Mouse (Mus musculus) naive thymus-derived CD4-positive, alpha-beta T cell, adult 2 months (primary cell): ENCODE data around the gene Olfr68.
"Not testable (repeated sequence)": the region's sequence is repeated elsewhere in the genome, so short reads cannot be mapped to it uniquely, and the experiment has no call there.

ENCODE experiments used
- DNase-seq: peaks from one replicate; pipeline ENCODE4 v3.0.0-alpha.2; 2011; ENCODE audit warnings: low read depth

Olfr68 gene

GRCm38 (mm10) chr7:103779598-103779997, at the start of gene Olfr68:
TSS of gene Olfr68 (minus strand) at chr7:103779698.
- no peak for DNase-seq

GRCm38 (mm10) chr7:103827808-103828207, 48.3 kb upstream of the Olfr68 start, which contains the start of gene Hbb-bs:
TSS of gene Hbb-bs (minus strand) at chr7:103828096.
- DNase-seq, result no peak

GRCm38 (mm10) chr7:103827139-103827538, 47.6 kb upstream of the Olfr68 start:
- not testable (repeated sequence) for DNase-seq

- no peak for DNase-seq
Observed at GRCm38 (mm10) chr7:103826255-103826887, 46.9 kb upstream of the Olfr68 start.

- DNase-seq, result no peak
Observed at GRCm38 (mm10) chr7:103825536-103826254, 46.2 kb upstream of the Olfr68 start.

DNA sequence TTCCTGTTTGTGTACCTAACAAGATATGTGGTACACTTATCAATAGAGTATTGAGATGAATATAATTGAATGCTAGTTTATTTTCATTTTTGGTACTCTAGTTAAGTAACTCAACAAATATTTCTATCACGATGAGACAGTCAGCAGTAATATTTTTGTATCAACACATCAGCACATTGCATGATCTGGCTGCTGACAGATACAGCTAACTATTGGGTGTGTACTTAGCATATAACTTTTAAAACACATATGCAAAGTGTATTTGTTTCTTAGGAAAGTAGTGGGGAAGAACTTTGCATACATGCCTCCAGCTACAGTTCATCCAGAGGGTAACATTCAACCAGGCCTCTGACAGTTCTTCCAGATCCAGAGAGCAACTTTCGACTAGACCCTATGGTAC, 45.1 kb upstream of the Olfr68 start:
- no peak for DNase-seq

DNA sequence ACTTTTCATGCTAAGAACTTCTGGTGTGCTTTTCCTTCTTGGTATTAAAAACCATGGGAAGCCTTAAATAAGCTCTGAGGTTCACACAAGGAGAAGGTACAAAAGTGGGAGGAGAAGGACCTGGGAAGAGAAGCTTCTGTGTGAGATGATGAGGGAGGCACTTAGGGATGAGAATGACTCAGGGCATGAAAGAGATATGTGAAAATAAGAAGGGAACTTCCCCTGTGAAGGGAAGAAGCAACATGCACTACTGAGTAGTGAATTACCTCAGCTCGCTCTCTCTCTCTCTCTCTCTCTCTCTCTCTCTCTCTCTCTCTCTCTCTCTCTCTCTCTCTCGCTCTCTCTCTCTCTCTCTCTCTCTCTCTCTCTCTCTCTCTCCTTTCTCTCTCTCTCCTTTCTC, 35.6 kb upstream of the Olfr68 start:
- DNase-seq, result not testable (repeated sequence)

DNA sequence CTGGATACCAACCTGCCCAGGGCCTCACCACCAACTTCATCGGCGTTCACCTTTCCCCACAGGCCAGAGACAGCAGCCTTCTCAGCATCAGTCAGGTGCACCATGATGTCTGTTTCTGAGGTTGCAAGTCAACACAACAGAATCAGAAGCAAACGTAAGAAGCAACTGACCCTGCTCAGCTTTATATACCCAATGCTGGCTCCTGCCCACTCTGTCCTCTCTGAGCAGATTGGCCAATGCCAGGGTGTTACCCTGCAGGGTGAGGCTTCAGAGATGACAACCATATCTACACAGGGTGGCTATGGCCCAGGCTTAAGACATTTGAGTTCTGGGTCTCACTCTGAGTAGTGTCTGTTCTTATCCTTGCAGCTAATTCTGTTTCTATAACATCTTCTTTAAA, 34.3 kb upstream of the Olfr68 start, which contains the start of gene Hbb-bt:
Hbb-bt (minus strand) TSS at position 231 of the 400 bp plus-strand sequence.
- DNase-seq, result no peak

DNA sequence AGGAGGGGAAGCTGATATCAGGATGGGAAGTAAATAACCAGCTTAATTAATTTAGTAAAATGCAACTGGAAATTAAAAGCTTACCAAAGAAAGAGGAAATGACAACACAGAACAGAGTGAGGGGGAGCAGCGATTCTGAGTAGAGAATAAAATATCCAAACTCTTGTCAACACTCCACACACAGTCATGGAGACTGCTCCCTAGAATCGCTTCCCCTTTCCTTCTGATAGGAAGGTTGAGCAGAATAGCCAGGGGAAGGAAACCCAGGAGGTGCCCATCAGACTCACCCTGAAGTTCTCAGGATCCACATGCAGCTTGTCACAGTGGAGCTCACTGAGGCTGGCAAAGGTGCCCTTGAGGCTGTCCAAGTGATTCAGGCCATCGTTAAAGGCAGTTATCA, 33.7 kb upstream of the Olfr68 start:
- not testable (repeated sequence) for DNase-seq

- no peak for DNase-seq
Observed at GRCm38 (mm10) chr7:103812174-103812573, 32.7 kb upstream of the Olfr68 start.

- DNase-seq, result no peak
Observed at GRCm38 (mm10) chr7:103811223-103811845, 31.8 kb upstream of the Olfr68 start.

- no peak for DNase-seq
Observed at GRCm38 (mm10) chr7:103810746-103811145, 31.2 kb upstream of the Olfr68 start.

GRCm38 (mm10) chr7:103810296-103810695, 30.8 kb upstream of the Olfr68 start:
- DNase-seq, result no peak

- DNase-seq, result no peak
Observed at GRCm38 (mm10) chr7:103809801-103810155, 30.3 kb upstream of the Olfr68 start.

GRCm38 (mm10) chr7:103808971-103809800, 29.7 kb upstream of the Olfr68 start:
- DNase-seq, result no peak

- not testable (repeated sequence) for DNase-seq
Observed at GRCm38 (mm10) chr7:103808120-103808519, 28.6 kb upstream of the Olfr68 start.

DNA sequence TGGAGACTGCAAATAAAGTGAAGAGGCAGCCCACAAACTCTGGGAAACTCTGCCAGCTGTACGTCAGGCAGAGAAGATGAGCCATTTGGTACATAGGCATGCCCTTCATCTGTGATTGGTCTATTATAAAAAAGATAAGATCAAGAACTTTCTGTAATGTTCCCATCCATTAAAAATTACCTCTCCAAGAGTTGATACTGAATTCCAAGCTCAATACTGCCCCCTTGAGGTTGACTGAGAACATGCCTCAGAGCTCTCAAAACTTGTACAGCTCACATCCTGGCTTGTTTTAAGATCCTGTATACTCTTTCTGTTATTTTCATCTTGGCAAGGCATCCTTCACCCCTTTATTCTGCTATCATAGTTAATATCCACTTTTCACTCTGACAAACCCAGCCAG, 27.4 kb upstream of the Olfr68 start:
- peak; percentile 57 for DNase-seq

- DNase-seq, result peak; percentile 2
Observed at GRCm38 (mm10) chr7:103792669-103793388, 13.3 kb upstream of the Olfr68 start.

GRCm38 (mm10) chr7:103791721-103792120, 12.2 kb upstream of the Olfr68 start, which contains the start of gene Olfr67:
TSS of gene Olfr67 (minus strand) at chr7:103791821.
- DNase-seq, result no peak

- DNase-seq, result not testable (repeated sequence)
Observed at GRCm38 (mm10) chr7:103777652-103778051, 1.8 kb downstream of the Olfr68 start.

DNA sequence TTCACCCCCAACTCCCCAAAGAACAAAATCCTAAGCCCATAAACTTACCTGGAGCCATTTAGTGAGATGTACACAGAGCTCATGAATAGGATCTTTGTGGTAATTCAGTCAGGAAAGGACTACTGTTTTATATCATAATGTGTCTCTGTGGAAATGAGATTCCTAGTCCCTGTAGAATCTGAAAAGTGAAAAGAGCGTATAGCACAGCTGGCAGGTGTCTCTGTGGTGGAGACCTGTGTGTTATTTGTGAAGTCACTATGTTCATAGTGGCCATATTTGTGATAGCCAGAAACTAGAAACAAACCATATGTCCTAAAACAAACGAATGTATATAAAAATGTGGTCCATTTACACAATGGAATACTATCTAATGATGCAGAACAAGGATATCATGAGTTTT, 8.0 kb downstream of the Olfr68 start, which contains the start of gene Olfr69:
Olfr69 (minus strand) TSS at position 101 of the 400 bp plus-strand sequence.
- DNase-seq, result no peak
